Mouse (Mus musculus): Measurements from ENCODE around the gene En2.

Gene En2

DNA sequence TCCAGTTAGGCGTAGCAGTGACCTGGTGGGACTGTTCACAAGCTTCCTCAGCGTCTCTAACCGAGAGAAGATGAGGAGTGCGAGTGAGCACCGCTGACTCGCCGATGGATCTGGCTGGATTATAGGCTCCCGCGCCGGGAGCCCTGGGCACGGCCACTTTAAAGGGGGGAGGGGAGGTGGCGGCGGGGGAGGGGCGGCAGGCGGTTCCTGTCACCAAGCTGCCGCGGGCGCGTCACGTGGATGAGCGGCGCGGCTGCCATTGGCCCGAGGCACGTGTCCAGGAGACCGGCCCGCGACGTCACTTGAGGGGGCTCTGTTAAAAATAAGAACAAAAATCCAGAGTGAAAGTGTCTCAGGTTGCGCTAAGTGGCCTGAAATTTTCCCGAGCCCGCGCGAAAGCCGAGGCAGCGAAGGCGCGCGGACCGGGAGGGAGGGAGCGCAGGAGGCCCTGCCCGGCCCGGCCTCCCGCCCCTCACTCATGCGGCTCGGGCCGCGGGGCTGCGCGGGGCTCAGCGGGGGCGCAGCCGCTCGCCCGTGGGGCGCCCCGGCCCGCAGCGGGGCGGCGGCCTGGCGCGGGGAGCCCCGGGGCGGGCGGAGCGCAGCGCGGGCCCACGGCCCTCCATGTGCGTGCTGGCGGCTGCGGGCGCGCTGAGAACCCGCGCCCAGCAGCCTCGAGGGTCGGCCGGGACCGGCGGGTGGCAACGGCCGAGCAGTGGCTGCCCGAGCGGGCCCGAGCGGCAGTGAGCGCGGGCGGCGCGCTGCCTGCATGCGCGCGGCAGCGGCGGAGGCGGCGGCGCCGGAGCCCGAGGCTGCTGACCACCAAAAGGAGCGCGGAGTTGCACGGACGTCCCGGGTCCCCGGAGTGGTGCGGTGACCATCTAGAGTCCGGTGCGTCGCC lies at the start of gene En2:
En2 (plus strand) TSS at position 337 of the 898 bp plus-strand sequence.
- DNase-seq (ENCODE audit: low read depth, low spot score): no peak

DNA sequence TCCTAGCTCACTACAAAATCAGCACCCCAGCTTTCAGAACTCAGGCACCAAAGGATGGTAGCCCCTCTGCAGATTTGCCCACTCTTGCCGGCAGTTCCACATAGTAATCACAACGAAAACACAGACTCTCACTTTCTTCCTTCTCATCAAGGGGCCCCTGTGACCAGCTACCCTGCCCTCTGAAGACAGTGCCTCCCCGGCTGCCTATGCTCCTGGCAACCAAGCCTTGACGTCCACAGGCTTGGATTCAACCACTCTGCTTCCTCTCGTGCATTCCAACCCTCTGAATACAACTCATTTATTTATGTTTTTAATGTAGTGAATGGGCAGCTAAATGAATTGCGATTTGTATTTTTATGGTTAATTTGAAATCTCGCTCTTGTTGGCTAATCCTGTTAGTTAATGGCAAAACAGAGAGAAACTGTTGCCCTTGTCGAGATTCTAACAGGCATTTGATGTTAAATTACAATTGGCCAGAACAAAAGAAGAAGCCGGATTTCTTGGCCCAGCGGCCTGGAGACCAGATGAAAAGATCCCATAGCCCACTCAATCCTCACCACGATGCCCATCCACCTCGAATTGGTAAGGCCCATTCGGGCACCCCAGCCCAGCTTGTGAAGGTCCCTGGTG lies 48.1 kb upstream of the En2 start:
- DNase-seq (ENCODE audit: low read depth, low spot score): no peak

DNA sequence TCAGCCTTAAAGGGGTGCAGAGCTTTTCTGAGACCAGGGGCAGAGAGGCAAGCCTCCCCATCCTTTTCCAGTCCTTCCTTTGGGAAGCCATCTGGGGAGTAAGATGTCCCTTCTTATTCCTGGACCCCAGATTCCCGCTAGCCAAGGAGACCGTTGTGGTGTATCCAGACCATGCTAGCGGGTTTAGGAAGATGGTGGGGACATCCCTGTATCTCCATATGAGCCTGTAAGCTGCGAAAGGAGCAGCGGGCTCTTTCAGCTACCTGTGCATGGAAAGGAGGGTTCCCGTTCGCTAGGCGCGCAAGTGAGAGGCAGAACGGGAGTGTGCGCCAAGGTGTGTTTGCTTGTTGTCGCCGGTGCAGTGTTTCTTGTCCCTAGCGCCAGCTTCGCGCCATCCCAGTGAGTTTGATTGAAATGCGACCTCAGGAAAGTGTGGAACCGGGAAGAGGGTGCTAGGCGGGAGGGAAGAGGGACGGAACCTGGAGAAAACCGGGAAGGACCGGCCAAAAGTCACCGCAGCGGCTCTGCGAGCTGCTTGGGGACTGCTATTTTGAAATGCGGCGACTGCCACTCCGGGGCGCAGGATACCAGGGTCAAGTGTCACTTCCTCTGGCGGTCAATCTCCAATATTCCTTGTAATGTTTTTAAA lies 47.5 kb upstream of the En2 start:
- DNase-seq (ENCODE audit: low read depth, low spot score): no peak

DNA sequence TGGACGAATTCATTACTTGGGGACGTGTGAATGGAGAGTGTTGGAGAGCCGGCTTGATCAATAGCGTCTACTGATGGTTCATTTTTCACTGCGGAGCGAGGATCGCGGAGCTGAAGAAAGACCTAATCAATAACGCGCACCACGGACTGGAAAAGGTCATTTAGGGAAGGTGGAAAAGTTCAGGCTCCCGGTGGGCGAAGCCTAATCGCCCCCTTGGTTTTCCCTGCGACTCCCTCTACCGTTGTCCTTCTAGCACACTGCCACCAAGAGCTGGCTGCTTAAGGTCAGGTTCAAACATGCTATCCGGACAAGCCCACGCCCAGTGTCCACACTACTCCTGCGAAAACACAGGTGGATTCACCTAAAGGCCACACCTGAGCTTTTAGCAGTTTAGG lies 47.0 kb upstream of the En2 start:
- no peak for DNase-seq (ENCODE audit: low read depth, low spot score)

DNA sequence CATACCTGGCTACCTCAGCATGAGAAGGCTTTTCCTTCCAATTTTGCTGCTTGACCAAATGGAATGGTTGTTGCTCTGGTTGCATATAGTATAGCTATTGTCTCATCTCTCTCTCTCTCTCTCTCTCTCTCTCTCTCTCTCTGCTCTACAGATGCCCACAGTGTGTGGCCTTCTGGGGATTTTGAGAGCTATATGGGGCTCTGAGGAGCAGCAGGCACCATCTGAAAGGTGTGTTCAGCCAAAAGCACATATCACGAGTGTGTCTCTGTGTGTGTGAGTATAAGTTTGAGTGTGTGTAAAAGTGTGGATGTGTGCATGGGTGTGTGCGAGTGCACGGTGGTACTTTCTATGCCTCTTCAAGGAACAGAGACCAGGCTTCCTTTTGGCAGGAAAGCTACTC lies 45.9 kb upstream of the En2 start:
- DNase-seq (ENCODE audit: low read depth, low spot score): no peak

DNA sequence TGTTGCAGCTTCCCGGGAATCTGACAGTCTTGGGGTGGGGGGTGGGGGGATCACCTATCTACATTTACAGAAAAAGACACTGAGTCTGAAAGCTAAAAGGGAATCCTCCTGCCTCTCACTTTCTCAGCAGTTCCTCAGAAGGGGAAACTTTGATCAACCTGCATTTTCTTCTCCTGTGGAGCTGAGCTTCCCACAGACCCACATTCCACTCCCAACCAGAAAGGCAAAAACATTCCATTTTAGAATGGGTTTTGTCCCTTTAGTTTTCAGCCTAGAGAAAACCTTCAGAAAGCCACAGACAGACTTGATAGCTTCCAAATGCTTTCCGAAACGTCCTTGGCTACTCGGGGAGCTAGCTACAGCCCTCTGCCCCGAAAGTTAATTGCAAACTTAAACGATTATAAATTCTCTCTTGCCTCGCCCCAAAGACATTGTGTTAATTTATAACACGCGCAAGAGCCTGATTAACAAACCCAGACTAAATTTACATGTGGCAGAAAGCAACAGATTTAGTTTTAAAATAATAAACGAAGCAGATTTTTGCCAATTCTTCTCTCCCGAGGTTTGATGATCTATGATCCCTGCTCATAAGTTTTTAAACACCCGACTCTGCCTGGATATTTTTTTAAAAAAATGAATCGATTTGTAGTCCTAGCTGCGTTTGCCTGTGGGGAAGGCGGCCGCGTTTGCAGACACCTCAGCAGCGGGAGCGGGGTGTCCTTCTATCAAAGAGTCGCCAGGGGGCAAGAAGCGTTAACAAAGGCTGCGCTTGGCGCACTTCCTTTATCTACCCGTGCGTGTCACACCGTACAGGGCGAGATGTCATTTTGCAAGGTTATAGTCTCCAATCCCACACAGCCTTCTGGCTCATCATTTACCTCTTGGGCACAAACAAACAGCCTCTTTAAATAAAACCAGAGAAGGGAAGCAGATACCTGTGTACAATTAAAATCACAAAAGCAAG lies 42.7 kb upstream of the En2 start:
- DNase-seq (ENCODE audit: low read depth, low spot score): peak; percentile 21

DNA sequence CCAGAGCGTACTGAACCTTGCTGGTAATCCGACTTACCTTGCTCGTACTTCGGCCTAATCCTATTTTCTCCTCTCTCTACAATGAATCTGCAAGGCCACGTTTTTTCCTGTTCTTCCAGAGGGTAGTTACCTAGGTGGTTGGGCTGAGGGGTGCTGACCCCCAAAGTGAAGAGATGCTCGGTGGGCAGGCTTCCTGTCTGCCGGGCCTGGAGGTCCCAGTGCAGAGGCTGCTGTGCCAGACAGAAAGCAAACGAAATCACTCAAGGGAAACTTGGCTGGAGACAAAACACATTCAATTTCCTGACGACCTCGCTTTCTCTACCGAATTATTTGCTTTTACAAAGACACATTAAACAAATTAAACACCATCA lies 42.1 kb upstream of the En2 start:
- DNase-seq (ENCODE audit: low read depth, low spot score): no peak

DNA sequence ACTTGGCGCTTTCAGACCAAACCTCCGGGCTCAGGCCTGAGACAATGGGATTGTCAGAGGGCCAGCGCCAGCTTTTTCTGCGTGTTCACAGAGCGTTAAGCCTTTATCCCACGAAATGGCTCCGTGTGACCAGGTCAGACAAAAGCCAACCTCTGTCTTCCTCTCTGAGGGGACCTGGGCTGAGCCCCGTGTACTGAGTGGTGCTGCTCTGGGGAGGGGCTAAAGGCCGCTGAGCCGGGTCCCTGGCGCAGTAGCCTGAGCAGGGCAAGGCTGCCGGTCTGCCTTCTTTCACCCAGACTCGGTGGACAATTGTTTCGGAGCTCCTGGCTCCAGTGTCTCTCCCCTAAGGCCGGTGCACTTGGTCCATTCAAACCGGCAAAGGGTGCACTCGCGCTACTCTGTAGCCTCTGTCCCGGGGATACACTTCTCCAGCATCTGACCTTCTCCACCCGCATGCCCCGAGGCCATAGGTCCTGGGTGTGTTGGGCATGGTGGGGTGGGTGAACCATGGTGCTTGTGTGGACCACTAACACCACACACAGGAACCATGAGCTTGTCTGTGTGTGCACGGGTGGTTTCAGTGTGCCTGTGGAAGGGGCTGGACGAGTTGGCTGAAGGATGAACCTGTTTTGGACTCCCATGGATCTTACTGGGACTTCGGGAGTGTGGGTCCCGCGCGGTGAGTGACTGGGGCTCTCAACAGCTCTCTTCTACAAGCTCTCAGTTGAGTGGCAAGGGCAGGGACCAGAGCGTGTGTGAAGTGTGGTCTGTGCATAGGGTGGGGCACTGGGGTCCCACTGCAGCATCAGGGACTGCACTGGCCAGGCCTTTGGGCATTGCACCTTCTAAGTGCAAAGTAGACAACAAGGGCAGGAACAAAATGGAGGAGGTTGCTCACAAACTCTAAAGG lies 40.9 kb upstream of the En2 start:
- DNase-seq (ENCODE audit: low read depth, low spot score): no peak

DNA sequence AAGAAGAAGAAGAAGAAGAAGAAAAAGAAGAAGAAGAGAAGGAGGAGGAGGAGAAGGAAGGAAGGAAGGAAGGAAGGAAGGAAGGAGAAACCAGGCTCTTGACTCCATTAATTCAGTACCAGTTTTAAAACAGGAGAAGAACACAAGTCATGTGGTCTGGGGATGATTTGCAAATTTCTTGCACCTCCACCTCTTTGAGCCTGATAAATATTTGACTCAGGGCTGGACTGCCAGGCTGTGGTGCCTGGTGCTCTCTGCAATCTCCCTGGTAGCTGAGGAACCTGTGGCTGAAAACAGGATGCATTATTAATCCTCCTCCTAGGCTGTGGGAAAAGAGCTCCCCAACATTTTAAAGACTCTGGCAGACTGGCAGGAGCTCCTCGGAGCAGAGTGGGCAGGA lies 36.6 kb upstream of the En2 start:
- no peak for DNase-seq (ENCODE audit: low read depth, low spot score)

DNA sequence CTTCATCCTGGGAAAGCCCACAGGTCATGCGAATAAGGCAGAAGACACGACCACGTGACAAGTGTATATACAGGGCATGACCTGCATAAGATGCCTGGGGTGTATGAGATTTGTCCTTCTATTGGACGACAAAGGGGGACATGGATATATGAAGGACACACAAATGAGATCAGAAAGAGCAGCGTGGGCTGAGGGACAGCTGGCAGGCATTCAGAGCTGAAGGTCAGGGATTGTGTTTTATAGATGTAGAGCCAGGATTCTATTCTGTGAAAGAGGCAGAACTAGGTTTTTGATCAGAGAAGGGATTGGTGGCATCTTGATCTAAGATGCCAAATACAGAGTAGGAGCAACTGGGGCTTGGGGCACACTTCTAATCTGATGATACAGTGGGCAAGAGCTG lies 33.3 kb upstream of the En2 start:
- no peak for DNase-seq (ENCODE audit: low read depth, low spot score)

DNA sequence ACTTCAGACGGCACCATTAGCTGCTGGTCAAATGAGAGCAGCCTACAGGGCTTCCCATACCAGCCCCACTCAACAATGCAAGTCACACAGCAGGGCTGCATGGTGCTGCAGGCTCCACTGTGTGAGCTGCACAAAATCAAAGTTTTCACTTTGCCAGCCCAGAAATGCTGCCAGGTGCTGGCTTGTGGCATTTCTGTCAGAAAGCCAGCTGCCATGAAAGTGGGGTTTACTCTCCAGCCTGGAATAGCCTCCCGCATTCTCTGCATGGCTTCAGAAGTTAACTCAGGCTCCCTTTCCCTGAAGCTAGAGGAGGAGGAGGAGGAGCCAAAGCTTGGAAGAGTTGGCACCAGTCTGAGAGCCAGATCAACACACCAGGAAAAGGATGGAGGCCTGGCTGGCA lies 29.1 kb upstream of the En2 start:
- DNase-seq (ENCODE audit: low read depth, low spot score): no peak

DNA sequence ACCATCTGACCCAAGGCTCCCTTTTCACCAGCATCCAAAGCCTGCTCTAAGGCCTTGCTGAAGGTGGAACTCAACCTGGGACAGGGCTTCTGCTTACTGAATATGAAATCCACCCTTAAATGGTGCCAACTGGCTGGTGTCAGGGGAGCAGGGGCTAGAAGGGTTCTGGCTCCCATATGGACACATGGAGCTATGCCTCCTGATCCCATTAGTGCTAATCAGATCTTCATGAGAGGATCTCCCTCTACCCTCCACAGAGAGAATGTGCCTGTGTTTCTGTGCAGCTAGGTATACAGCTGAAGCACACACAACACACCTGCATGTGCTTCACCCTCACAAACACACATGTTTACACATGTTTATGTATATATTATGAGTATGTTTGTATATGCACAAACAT lies 20.9 kb upstream of the En2 start:
- no peak for DNase-seq (ENCODE audit: low read depth, low spot score)

DNA sequence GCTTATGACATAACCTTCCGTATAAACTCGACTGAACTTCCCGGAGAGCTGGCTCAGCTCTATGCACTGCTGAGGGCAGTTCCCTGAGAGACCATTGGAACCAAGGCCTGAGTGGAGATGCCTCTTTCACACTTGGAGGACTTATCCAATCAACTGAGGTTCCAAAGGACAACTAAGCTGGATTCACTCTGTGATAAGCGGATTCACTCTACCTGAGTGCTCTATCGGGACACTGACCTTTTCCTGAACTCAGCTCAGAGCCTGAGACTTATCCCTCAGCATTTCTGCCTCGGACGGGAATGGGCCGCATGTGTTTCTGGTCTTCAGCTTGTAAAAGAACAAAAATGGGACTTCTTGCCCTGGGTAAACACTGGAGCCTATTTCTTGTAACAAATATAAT lies 19.5 kb upstream of the En2 start:
- DNase-seq (ENCODE audit: low read depth, low spot score): no peak

DNA sequence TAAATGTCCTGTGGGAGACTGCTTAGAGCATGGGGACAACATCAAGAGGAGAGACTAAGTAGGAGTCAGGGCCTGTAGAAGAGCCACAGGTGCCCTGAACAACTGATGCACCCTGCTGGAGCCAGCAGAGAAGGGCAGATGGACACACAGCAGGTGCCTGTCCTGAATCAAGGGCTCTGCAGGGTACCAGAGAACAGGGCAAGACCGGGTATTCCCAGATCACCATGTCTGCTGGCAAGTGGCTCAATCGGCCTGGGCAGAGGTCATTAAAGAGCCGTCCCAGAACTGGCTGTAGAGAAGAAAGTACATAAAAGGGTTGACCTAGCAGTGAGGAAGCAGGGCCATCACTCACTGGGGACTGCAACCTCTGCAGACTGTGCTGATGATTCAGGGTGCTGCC lies 17.0 kb upstream of the En2 start:
- DNase-seq (ENCODE audit: low read depth, low spot score): no peak

DNA sequence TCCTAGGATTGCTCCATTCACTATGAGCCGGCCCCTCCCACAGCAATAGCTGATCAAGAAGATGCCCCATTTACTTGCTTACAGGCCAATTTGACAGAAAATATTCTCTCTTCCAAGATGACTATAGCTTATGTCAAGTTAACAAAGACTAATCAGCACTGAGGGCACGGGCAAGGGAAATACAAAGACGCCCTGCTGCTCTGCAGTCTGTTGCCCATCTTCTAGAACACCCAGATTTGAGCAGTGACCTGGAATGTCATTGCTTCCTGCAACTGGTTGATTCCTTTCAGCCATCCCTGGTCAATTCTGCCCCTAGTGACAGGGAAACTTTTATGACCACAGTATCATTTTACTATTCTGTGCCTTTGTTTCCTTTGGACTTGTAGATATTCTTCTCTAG lies 16.1 kb upstream of the En2 start:
- DNase-seq (ENCODE audit: low read depth, low spot score): no peak

DNA sequence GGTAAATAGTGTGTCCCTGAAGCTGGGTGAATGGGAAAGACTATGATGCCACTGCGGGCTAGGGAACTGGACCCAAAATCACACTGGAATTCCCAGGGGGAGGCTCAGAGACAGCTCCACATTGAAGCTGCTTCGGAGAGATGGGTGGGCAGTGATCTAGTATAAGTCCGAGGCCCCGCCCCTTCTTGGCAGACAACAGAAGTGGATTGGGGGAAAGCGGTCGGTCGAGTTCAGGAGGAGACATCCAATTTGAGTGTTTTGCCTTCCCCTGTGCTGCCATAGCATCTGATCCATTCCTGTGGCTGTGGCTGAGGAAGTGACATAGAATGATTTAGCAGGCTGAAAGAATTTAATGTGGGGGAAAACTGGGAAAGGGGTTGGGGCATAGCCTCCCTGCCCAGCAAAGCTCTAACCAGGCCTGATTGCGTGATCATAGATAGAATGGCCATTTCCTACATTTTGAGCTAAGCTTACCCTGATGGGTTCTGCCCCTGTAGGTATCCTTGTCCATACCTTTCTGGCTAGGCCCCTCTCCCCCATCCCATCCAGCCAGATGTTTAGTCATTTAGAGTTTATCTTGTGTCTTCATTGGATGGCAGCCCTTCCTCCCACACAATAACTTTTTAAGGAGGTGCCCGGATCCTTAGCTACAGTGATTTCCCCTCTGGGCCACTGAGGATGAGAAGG lies 8.3 kb upstream of the En2 start:
- no peak for DNase-seq (ENCODE audit: low read depth, low spot score)

DNA sequence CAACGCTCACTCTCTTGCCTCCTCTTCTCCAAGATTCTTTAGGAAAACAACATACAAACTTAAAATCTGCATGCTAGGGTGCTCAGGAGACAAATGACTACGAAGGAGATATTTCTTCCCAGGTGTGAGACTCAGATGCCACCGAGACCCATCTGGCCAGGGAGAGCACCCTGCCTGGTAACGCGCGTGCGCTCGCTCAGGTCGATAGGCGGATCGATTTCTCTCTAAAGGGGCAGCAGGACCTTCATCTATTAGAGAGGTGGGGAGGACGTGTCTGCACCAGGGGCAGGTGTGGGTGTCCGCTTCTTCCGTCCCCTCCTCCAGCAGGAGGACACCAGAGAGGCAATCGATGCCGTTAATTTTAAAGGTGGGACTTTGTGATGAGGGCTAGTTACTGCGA lies 7.7 kb upstream of the En2 start:
- no peak for DNase-seq (ENCODE audit: low read depth, low spot score)

DNA sequence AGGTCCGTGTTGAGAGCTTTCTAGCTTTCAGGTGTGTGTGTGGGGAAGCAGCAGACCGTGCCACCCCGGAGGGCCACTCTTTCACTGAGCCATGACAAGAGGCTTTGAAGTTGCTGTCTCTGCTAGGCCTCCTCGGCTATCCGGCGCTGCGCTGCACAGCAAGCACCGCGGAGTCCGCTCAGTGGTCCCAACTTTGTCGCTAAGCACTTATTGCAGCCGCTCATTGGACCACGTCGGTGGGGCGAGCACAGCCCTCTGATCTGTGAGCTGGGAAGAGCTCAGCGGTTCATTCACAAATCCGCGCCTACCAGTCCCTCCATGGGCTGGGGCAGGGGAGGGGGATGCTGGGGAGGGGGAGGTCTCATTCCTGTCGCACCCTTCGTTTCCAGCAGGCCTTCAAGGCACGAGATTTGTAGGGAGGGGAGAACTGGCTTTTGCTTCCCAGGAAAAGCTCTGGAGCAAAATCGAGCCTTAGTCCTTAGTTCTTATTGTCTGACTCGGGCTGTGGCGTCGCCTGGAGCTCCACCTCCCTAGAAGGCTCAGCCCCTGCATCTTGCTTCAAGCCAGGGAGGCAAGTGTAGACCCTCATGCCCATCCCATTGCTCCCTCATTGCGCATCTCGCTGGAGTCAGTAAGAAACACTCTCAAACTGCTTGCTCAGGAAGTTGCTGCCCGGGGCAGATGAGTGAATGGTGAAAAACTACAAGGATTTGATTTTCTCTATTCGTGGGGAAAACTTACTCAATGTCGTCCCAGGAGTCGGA lies 7.0 kb upstream of the En2 start:
- DNase-seq (ENCODE audit: low read depth, low spot score): no peak

DNA sequence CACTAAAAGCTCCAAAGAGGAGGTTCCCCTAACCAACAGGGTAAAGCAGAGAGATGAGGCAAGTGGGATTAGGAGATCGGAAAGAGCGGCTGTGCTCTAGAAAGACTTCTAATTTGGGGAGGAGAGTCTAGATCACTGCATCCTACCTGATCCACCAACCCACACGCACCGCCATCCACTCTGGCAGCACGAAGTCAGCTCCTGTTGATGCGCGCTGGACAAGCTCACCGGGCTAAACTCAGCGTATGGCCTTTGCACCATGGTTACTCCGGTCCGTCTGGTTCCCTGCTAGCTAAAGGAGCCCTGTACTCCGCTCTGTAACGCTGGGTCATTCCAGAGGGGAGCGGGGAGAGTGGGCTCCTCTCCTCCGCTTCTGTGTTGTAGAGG lies 6.4 kb upstream of the En2 start:
- DNase-seq (ENCODE audit: low read depth, low spot score): no peak
